Mouse (Mus musculus) adrenal gland, postnatal 4 days (tissue): Measurements from ENCODE around the gene Anapc11. TPM values are rescaled to one million over a fixed set of nuclear protein-coding genes. Genes with fewer than 3 reads are reported as not detected.
"Not testable (repeated sequence)": the region's sequence is repeated elsewhere in the genome, so short reads cannot be mapped to it uniquely, and the experiment has no call there.

Source experiments
- DNase-seq, 2 experiments: peaks; one replicate each; pipeline ENCODE4 v3.0.0; 2021 to 2022; ENCODE audit warnings: low spot score in 2 of 2, mixed read lengths in 2 of 2
- long read RNA-seq, 2 experiments: library from polyadenylated mRNA; stranded (forward); transcript quantifications; one replicate each; pipeline ENCODE4 v2.0.0; 2021
- total RNA-seq, 2 experiments: library from RNA; stranded (reverse); gene quantifications; 2 replicates each; pipeline ENCODE4 v1.2.3; 2021

Gene Anapc11
- total RNA-seq: 10 to 100 TPM; 87.4 to 90.7 TPM
- long read RNA-seq, experiment 1, transcript Anapc11-202 (3 exons, 962 nt): minor isoform, 49 of 130 reads
- long read RNA-seq, experiment 1, transcript Anapc11-201 (3 exons, 3,229 nt): major isoform, 66 of 130 reads
- long read RNA-seq, experiment 1, partial matches to known transcripts: 12 of 130 reads
- long read RNA-seq, experiment 1, other reads (novel, unspliced or antisense): 3 of 130 reads
- long read RNA-seq, experiment 2, transcript Anapc11-201 (3 exons, 3,229 nt): major isoform, 58 of 98 reads
- long read RNA-seq, experiment 2, transcript Anapc11-202 (3 exons, 962 nt): minor isoform, 34 of 98 reads
- long read RNA-seq, experiment 2, partial matches to known transcripts: 4 of 98 reads
- long read RNA-seq, experiment 2, other reads (novel, unspliced or antisense): 2 of 98 reads

GRCm38 (mm10) chr11:120598283-120598989 lies at the start of gene Anapc11, which contains the start of gene Alyref:
Gene Anapc11 (plus strand): TSS chr11:120598421.
Gene Alyref (minus strand): TSS chr11:120598365.
- DNase-seq: peak; percentile 87 to 95

- no peak for DNase-seq
Observed at GRCm38 (mm10) chr11:120548786-120549167, 49.4 kb upstream of the Anapc11 start.

GRCm38 (mm10) chr11:120549168-120549945 lies 48.9 kb upstream of the Anapc11 start, which contains the start of gene Mcrip1:
Gene Mcrip1 (minus strand): TSS chr11:120549727.
- peak; percentile 84 to 91 for DNase-seq

- no peak for DNase-seq
Observed at GRCm38 (mm10) chr11:120549986-120550809, 48.0 kb upstream of the Anapc11 start.

- DNase-seq: no peak
Observed at GRCm38 (mm10) chr11:120550810-120551440, 47.3 kb upstream of the Anapc11 start, which contains the start of gene Ppp1r27. Gene Ppp1r27 (minus strand): TSS chr11:120551132.

GRCm38 (mm10) chr11:120552736-120553135 lies 45.5 kb upstream of the Anapc11 start:
- no peak for DNase-seq

GRCm38 (mm10) chr11:120554834-120555233 lies 43.4 kb upstream of the Anapc11 start:
- no peak for DNase-seq

- no peak for DNase-seq
Observed at GRCm38 (mm10) chr11:120555260-120555659, 43.0 kb upstream of the Anapc11 start.

- not testable (repeated sequence) for DNase-seq
Observed at GRCm38 (mm10) chr11:120558843-120559242, 39.4 kb upstream of the Anapc11 start.

- DNase-seq: no peak
Observed at GRCm38 (mm10) chr11:120560952-120561728, 37.1 kb upstream of the Anapc11 start.

GRCm38 (mm10) chr11:120562949-120563348 lies 35.3 kb upstream of the Anapc11 start:
- no peak for DNase-seq

- no peak for DNase-seq
Observed at GRCm38 (mm10) chr11:120565114-120565513, 33.1 kb upstream of the Anapc11 start.

- no peak for DNase-seq
Observed at GRCm38 (mm10) chr11:120568324-120568723, 29.9 kb upstream of the Anapc11 start.

GRCm38 (mm10) chr11:120571122-120571521 lies 27.1 kb upstream of the Anapc11 start:
- no peak for DNase-seq

- no peak for DNase-seq
Observed at GRCm38 (mm10) chr11:120571754-120572416, 26.3 kb upstream of the Anapc11 start.

GRCm38 (mm10) chr11:120572417-120572751 lies 25.8 kb upstream of the Anapc11 start:
- DNase-seq: no peak

- DNase-seq: peak; percentile 99 to 100
Observed at GRCm38 (mm10) chr11:120572752-120573584, 25.3 kb upstream of the Anapc11 start, which contains the start of gene P4hb. Gene P4hb (minus strand): TSS chr11:120573253.
